Mouse (Mus musculus) central nervous system, embryonic 14 days (tissue): Measurements from ENCODE around the gene Numb. TPM values are rescaled to one million over a fixed set of nuclear protein-coding genes. Genes with fewer than 3 reads are reported as not detected.

ENCODE experiments used
- polyA plus RNA-seq: library from polyadenylated mRNA; depleted of rRNA; stranded (reverse); fragments of >200 nt; gene quantifications from 2 replicates; pipeline ENCODE4 v1.2.3, GENCODE M21; 2012; rRNA removed

The Numb gene
- 36.3 and 36.4 TPM in 2 replicates for polyA plus RNA-seq

DNA sequence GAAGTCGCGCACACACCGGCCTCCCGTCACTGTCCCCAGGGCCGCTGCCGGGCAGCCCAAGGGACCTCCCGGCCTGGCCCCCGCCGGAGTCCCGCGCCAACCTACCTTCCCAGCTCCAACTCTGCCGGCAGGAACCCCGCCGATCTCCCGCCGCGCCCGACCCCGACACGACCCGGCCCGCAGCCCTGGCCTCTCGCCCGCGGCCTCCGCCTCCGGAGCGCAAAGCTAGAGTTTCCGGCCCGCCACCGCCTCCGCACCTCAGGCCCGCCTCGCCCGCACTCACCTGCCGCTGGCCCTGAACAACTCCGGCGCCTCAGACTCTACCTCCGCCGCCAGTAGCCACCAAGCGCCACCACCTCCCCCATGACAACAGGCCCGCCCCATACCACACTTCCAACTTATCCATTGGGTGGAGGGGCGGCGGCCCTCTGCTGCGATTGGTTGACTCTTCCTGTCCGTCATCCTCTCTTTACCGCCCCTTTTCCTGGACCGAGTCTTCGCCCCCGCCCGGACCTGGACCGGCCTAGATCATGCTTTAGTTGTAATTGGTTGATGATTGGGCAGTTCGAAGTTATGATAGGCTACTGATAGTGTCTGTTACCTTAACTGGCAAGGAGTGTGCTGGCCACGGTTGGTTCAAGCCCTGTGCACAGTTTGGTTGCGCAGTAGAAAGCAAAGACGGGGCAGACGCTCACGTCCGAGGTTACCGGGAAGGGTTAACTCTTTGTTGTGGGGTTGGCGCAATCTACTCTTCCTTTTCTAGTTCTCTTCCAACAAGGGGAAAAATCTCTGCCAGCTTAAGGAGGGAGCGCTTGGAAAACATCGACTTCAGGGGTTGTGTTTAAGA is at the start of gene Numb:
Gene Numb (minus strand): TSS at position 400 of the 847 bp plus-strand sequence.

DNA sequence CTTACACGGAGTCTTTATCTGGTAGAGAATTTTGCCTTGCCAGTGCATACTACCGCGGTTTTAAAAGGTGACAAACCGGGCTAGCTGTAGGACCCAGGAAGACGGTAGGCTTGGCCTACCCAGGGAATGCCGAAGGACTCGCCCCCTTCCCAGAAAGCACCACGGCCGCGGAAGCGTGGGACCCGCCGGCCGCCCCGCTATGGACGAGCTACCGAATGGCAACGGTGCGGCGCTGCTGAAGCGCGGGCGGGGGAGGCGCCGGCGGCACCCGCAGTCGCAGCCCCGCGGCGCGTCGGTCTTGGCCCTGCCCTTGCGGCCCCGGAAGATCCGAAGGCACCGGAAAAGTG is 28.7 kb upstream of the Numb start, which contains the start of gene Riox1:
Gene Riox1 (plus strand): TSS at position 116 of the 347 bp plus-strand sequence.

DNA sequence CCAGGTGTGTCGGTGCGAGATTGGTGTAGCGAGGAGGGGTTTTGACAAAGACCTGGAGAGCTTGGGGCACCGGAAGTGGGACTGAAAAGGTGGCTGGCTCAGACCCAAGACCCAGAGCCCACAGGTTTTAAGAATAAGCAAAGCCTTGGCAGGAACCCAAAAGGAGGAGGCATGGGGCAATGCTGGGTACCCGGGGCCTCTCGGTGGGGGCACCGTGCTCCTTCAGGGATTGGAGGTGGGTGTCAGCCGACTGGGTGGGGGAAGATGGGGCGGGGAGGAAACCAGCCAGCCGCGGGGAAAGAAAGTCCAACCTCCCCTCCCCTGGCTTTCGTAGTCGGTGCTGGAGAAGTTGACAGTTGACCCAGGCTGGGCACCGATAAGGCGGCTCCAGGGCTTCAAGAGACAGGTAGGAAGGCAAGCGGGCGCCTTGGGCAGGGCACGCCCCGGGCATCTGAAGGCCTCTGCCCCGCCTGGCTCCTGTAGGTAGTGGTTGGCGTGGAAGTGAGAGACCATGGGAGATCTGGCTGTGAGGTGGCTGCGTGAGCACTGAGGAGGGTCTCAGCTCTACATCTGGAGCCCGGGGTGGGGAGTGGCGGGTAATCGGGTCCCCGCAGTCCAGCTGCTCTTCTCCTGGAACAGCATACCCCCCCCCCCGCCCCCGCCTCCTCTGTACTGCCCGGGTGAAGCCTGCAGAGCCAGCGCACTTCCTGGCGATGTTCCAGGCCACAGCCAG is 158.3 kb downstream of the Numb start, which contains the start of gene Papln:
Gene Papln (plus strand): TSS at position 324 of the 733 bp plus-strand sequence.

Other genes starting within 250 kb of the Numb start
- 45.2 and 46.0 TPM in 2 replicates for gene Psen1, start 233.8 kb downstream of the Numb start, polyA plus RNA-seq
- 0.57 and 1.2 TPM in 2 replicates for gene Papln, start 158.3 kb downstream of the Numb start, polyA plus RNA-seq
- 14.3 and 15.7 TPM in 2 replicates for gene Riox1, start 28.7 kb upstream of the Numb start, polyA plus RNA-seq
- 0.03 TPM in 1 of 2 replicates, not detected in the other for gene Heatr4, start 62.9 kb upstream of the Numb start, polyA plus RNA-seq
- gene Acot2, start 65.9 kb upstream of the Numb start, polyA plus RNA-seq = 2.9 and 4.7 TPM in 2 replicates
- gene Acot1, start 87.6 kb upstream of the Numb start, polyA plus RNA-seq = 51.0 and 51.4 TPM in 2 replicates
- 0.12 and 0.44 TPM in 2 replicates for gene Acot4, start 116.4 kb upstream of the Numb start, polyA plus RNA-seq
- gene Gm49366, start 117.0 kb upstream of the Numb start, polyA plus RNA-seq = not detected in 2 replicates
- gene Acot3, start 130.2 kb upstream of the Numb start, polyA plus RNA-seq = 0.20 and 0.36 TPM in 2 replicates
- 0.04 and 0.08 TPM in 2 replicates for gene Acot5, start 147.4 kb upstream of the Numb start, polyA plus RNA-seq
- gene Acot6, start 178.7 kb upstream of the Numb start, polyA plus RNA-seq = 2.8 and 3.1 TPM in 2 replicates
- 15.9 and 16.2 TPM in 2 replicates for gene Dnal1, start 192.4 kb upstream of the Numb start, polyA plus RNA-seq
- gene Pnma1, start 226.6 kb upstream of the Numb start, polyA plus RNA-seq = 2.3 and 3.3 TPM in 2 replicates